9 mouse cellular contexts compared by ENCODE assay signal in genomic region chr5:123377120-123377955, GRCm38 (mm10). TPM values are rescaled to one million over a fixed set of nuclear protein-coding genes. Genes with fewer than 3 reads are reported as not detected.
DNase-seq lines count a peak whose midpoint lies in the region; ATAC-seq and TF ChIP-seq lines count a peak whose summit lies in the region.
"Had no signal": no experiment of that assay in that cellular context is flagged by ENCODE, and none has a peak within 500 bp of the region (broad histone marks: within the 10 kb centered on the region; RNA-seq: fewer than 3 reads in every experiment).

No protein-coding gene starts in this region.

- H3K27ac ChIP-seq in cerebellum, adult 2 months (ENCODE audit: insufficient read depth, low read length): no peak overlapping the region
- 0 out of 2 replicates have a peak overlapping the region, but pooled peaks have one; percentile 9 for H3K27ac ChIP-seq in hindbrain, embryonic 14.5 days
- peak overlapping the region; percentile 86 for H3K27ac ChIP-seq in macrophage

- no peak for TF ChIP-seq POLR2A in cerebellum, adult 2 months (IDR thresholded peaks at IDR 0.05; ENCODE audit: borderline replicate concordance, insufficient read depth, low read length)

- H3K27me3 ChIP-seq in cerebellum, adult 2 months (ENCODE audit: control insufficient read depth, insufficient read depth, low read length): no peaks in the 10 kb centered on the region
- no peaks in the 10 kb centered on the region for H3K27me3 ChIP-seq in hindbrain, embryonic 14.5 days (ENCODE audit: control insufficient read depth, insufficient read depth, low read length)
- H3K27me3 ChIP-seq: embryonic facial prominence, embryonic 12.5 days had no signal

- H3K36me3 ChIP-seq in hindbrain, embryonic 14.5 days (replicated peaks; ENCODE audit: control insufficient read depth, insufficient read depth): peaks cover 22% of the 10 kb centered on the region
- no peaks in the 10 kb centered on the region for H3K36me3 ChIP-seq in macrophage (ENCODE audit: inconsistent target)

- peak; percentile 53 for DNase-seq in ovary, postnatal 10 days (ENCODE audit: low spot score)
- no peak for DNase-seq in ovary, adult 18-20 months (ENCODE audit: low spot score)
- DNase-seq in cerebellum, adult 2 months: peak; percentile 79 to 88
- DNase-seq in frontal cortex, postnatal 14 days (ENCODE audit: low spot score in 2 of 2): peak; percentile 60 to 73
- DNase-seq in hindbrain, embryonic 14.5 days (ENCODE audit: low spot score): peak; percentile 82
- peak; percentile 73 to 76 for DNase-seq in layer of hippocampus, postnatal 36 days
- peak; percentile 59 to 79 for DNase-seq in spleen, postnatal 14 days (ENCODE audit: low spot score in 2 of 2)

- peaks cover 3% of the 10 kb centered on the region; the same call in 1 of the 2 replicates for H3K4me1 ChIP-seq in cerebellum, adult 2 months (ENCODE audit: control insufficient read depth, insufficient read depth, low read length)
- no peaks in the 10 kb centered on the region for H3K4me1 ChIP-seq in hindbrain, embryonic 14.5 days (replicated peaks; ENCODE audit: control insufficient read depth, insufficient read depth, low read length)

- H3K9me3 ChIP-seq in hindbrain, embryonic 14.5 days (ENCODE audit: control insufficient read depth, low read length): no peaks in the 10 kb centered on the region
- H3K9me3 ChIP-seq: embryonic facial prominence, embryonic 12.5 days had no signal

- ATAC-seq in hindbrain, embryonic 14.5 days (ENCODE audit: low FRiP score): no peak; the same call in 1 of the 2 replicates

- no peak overlapping the region for H3K4me3 ChIP-seq in cerebellum, adult 2 months (replicated peaks; ENCODE audit: insufficient read depth, low read depth, low read length)
- no peak overlapping the region for H3K4me3 ChIP-seq in hindbrain, embryonic 14.5 days (replicated peaks; ENCODE audit: low read length)
- H3K4me3 ChIP-seq in macrophage (ENCODE audit: inconsistent target): peak overlapping the region; percentile 20
- H3K4me3 ChIP-seq: embryonic facial prominence, embryonic 12.5 days had no signal

- 36% methylated on average over 15 of the region's 15 CpGs for WGBS in cerebellum, adult 2 months
- 71% methylated on average over 15 of the region's 15 CpGs for WGBS in hindbrain, embryonic 14.5 days
- WGBS in macrophage (ENCODE audit: missing documents): 43% methylated on average over 15 of the region's 15 CpGs

- no peak overlapping the region for H3K9ac ChIP-seq in hindbrain, embryonic 14.5 days
- H3K9ac ChIP-seq: embryonic facial prominence, embryonic 12.5 days had no signal

- H3K4me2 ChIP-seq in hindbrain, embryonic 14.5 days (replicated peaks): no peak overlapping the region
- H3K4me2 ChIP-seq: embryonic facial prominence, embryonic 12.5 days had no signal

- peak; percentile 93 for TF ChIP-seq CTCF in cerebellum, adult 2 months (IDR thresholded peaks at IDR 0.05; ENCODE audit: borderline replicate concordance, insufficient read depth, low read depth, low read length)

- no peaks in the 10 kb centered on the region for H3K79me2 ChIP-seq in macrophage (ENCODE audit: inconsistent target)

RNA-seq across cellular contexts. Expression of gene Mlxip, which starts 17.3 kb away (rescaled TPM):
- polyA plus RNA-seq in cerebellum, adult 2 months (2012; rRNA removed): 21.7 and 24.2 TPM in 2 replicates
- polyA plus RNA-seq in hindbrain, embryonic 14.5 days (2014; fragmentation: Nextera tagmentation; extraction: Ambion mirVana): 21.1 and 21.7 TPM in 2 replicates
- total RNA-seq in layer of hippocampus, postnatal 36 days (2021): 10 to 100 TPM; 19.3 to 21.3 TPM
- 100 to 1,000 TPM in 21 of 26 experiments, 10 to 100 TPM in 5; 71.3 to 175 (median 120) TPM for total RNA-seq in macrophage (2018; cell fraction: chromatin; rRNA removed)
- 10 to 100 TPM; 18.5 to 34.3 (median 27.3) TPM for total RNA-seq in macrophage (2018; cell fraction: cytosol; rRNA removed)
- total RNA-seq in macrophage (2018; cell fraction: nucleus; rRNA removed): 100 to 1,000 TPM in 6 of 26 experiments, 10 to 100 TPM in 20; 56.0 to 205 (median 84.2) TPM
- 14.4 to 26.9 TPM (median 18.7 TPM) in 3 replicates for polyA plus RNA-seq in macrophage (2018)

RNA-seq across cellular contexts. Expression of gene Bcl7a, which starts 33.7 kb away (rescaled TPM):
- 28.9 and 29.4 TPM in 2 replicates for polyA plus RNA-seq in cerebellum, adult 2 months (2012; rRNA removed)
- 35.6 and 36.5 TPM in 2 replicates for polyA plus RNA-seq in hindbrain, embryonic 14.5 days (2014; fragmentation: Nextera tagmentation; extraction: Ambion mirVana)
- total RNA-seq in layer of hippocampus, postnatal 36 days (2021): 10 to 100 TPM; 61.7 to 66.0 TPM
- 10 to 100 TPM in 3 of 26 experiments, 1 to 10 TPM in 22, under 1 TPM in 1; 0.88 to 16.4 (median 3.6) TPM for total RNA-seq in macrophage (2018; cell fraction: chromatin; rRNA removed)
- total RNA-seq in macrophage (2018; cell fraction: cytosol; rRNA removed): 1 to 10 TPM in 15 of 26 experiments, under 1 TPM in 11; 0.19 to 3.5 (median 1.1) TPM
- total RNA-seq in macrophage (2018; cell fraction: nucleus; rRNA removed): 10 to 100 TPM in 4 of 26 experiments, 1 to 10 TPM in 18, under 1 TPM in 4; 0.45 to 21.1 (median 3.1) TPM
- 2.2 to 3.5 TPM (median 2.3 TPM) in 3 replicates for polyA plus RNA-seq in macrophage (2018)
